Mouse (Mus musculus) liver, embryonic 16.5 days (tissue): ENCODE data around the gene Gh. TPM values are rescaled to one million over a fixed set of nuclear protein-coding genes. Genes with fewer than 3 reads are reported as not detected.

Experiments
- ATAC-seq: fragments of 200-750 bp; cut with Nextera tagmentation; 2 replicates; pipeline ENCODE4 v1.8.0; 2017; ENCODE audit warnings: low read depth, mild to moderate bottlenecking, moderate number of reproducible peaks, moderate library complexity
- H3K27ac ChIP-seq: fragments of 300-500 bp; sonication (generic); 2 replicates; pipeline ENCODE4 v1.5.1; 2014; ENCODE audit warnings: mild to moderate bottlenecking, low read length
- H3K27me3 ChIP-seq: fragments of 300-500 bp; sonication (generic); 2 replicates; pipeline ENCODE4 v1.6.1; 2014; ENCODE audit warnings: low read depth, low read length, mixed read lengths; ENCODE audit not compliant: control insufficient read depth, insufficient read depth
- H3K36me3 ChIP-seq: fragments of 300-500 bp; sonication (generic); 2 replicates; pipeline ENCODE4 v1.6.1; 2014; ENCODE audit warnings: mild to moderate bottlenecking; ENCODE audit not compliant: control insufficient read depth, insufficient read depth
- H3K4me1 ChIP-seq: fragments of 300-500 bp; sonication (generic); 2 replicates; pipeline ENCODE4 v1.6.1; 2014; ENCODE audit warnings: low read depth, low read length, mixed read lengths; ENCODE audit not compliant: control insufficient read depth
- H3K4me2 ChIP-seq: fragments of 300-500 bp; sonication (generic); 2 replicates; pipeline ENCODE4 v1.6.1; 2014; ENCODE audit warnings: low read depth, low read length, mixed read lengths
- H3K4me3 ChIP-seq: fragments of 300-500 bp; sonication (generic); 2 replicates; pipeline ENCODE4 v1.5.1; 2014; ENCODE audit warnings: low read depth, mild to moderate bottlenecking, low read length
- H3K9ac ChIP-seq: fragments of 300-500 bp; sonication (generic); 2 replicates; pipeline ENCODE4 v1.6.1; 2014; ENCODE audit warnings: low read depth, low read length
- H3K9me3 ChIP-seq: fragments of 300-500 bp; sonication (generic); replicated peaks from 2 replicates; pipeline ENCODE4 v1.6.1; 2016; ENCODE audit warnings: low read length; ENCODE audit not compliant: control insufficient read depth
- WGBS: fragments of 180-500 bp; shearing (Covaris S2); extraction: QIAGEN DNeasy Blood & Tissue Kit; methylation state at CpG from one replicate; pipeline ENCODE4 v1.1.7; 2014; ENCODE audit not compliant: insufficient replicate concordance; 5-methylcytosine and 5-hydroxymethylcytosine counted together
- polyA plus RNA-seq: library from polyadenylated mRNA; unstranded; fragments of >200 nt; fragmentation: Nextera tagmentation; extraction: Ambion mirVana; gene quantifications from 2 replicates; pipeline ENCODE4 v1.2.1, GENCODE M21; 2015

Gh gene
- polyA plus RNA-seq, 1 experiment from 2014 or later, result not detected

GRCm38 (mm10) chr11:106271131-106271793, 30.4 kb downstream of the Gh start:
- no peaks in the 10 kb centered on the region for H3K9me3 ChIP-seq
- peaks cover 44% of the 10 kb centered on the region for H3K4me1 ChIP-seq
- peak overlapping the region; percentile 67 for H3K4me2 ChIP-seq
- peaks cover 9% of the 10 kb centered on the region for H3K36me3 ChIP-seq
- no peaks in the 10 kb centered on the region for H3K27me3 ChIP-seq
- no peak for ATAC-seq
- H3K9ac ChIP-seq, result peak overlapping the region; percentile 90
- WGBS, result 40% methylated on average over 5 of the region's 5 CpGs
- H3K27ac ChIP-seq, result no peak overlapping the region
- peak overlapping the region; percentile 93 for H3K4me3 ChIP-seq

- 41% methylated on average over 3 of the region's 3 CpGs for WGBS
- ATAC-seq, result no peak
- H3K4me3 ChIP-seq, result no peak overlapping the region
- no peaks in the 10 kb centered on the region for H3K27me3 ChIP-seq
- no peak overlapping the region for H3K4me2 ChIP-seq
- peaks cover 30% of the 10 kb centered on the region for H3K36me3 ChIP-seq
- H3K4me1 ChIP-seq, result peaks cover 36% of the 10 kb centered on the region
- peak overlapping the region; percentile 23; the same call in 1 of the 2 replicates for H3K9ac ChIP-seq
- H3K9me3 ChIP-seq, result no peaks in the 10 kb centered on the region
- H3K27ac ChIP-seq, result no peak overlapping the region
Observed at GRCm38 (mm10) chr11:106269060-106269431, 32.6 kb downstream of the Gh start.

GRCm38 (mm10) chr11:106268326-106269059, 33.2 kb downstream of the Gh start:
- no peak overlapping the region for H3K27ac ChIP-seq
- no peak for ATAC-seq
- peaks cover 35% of the 10 kb centered on the region for H3K36me3 ChIP-seq
- no peaks in the 10 kb centered on the region for H3K9me3 ChIP-seq
- H3K27me3 ChIP-seq, result no peaks in the 10 kb centered on the region
- no peak overlapping the region for H3K4me3 ChIP-seq
- WGBS, result 62% methylated on average over 8 of the region's 8 CpGs
- 0 out of 2 replicates have a peak overlapping the region, but pooled peaks have one; percentile 23 for H3K9ac ChIP-seq
- peaks cover 34% of the 10 kb centered on the region for H3K4me1 ChIP-seq
- H3K4me2 ChIP-seq, result no peak overlapping the region

- 86% methylated on average over 5 of the region's 5 CpGs for WGBS
- ATAC-seq, result no peak
- Histone ChIP-seq H3K4me1 (peaks cover 30% of the 10 kb centered on the region), H3K9ac (no peak overlapping the region), H3K27ac (no peak overlapping the region), H3K36me3 (peaks cover 42% of the 10 kb centered on the region), H3K9me3 (no peaks in the 10 kb centered on the region), H3K27me3 (no peaks in the 10 kb centered on the region), H3K4me2 (no peak overlapping the region), H3K4me3 (no peak overlapping the region)
Observed at GRCm38 (mm10) chr11:106267871-106268270, 33.8 kb downstream of the Gh start.

GRCm38 (mm10) chr11:106267311-106267852, 34.3 kb downstream of the Gh start:
- H3K4me1 ChIP-seq, result peaks cover 30% of the 10 kb centered on the region
- H3K27ac ChIP-seq, result no peak overlapping the region
- 79% methylated on average over 15 of the region's 15 CpGs for WGBS
- no peaks in the 10 kb centered on the region for H3K9me3 ChIP-seq
- H3K27me3 ChIP-seq, result no peaks in the 10 kb centered on the region
- H3K9ac ChIP-seq, result no peak overlapping the region
- H3K4me3 ChIP-seq, result no peak overlapping the region
- peaks cover 46% of the 10 kb centered on the region for H3K36me3 ChIP-seq
- no peak for ATAC-seq
- no peak overlapping the region for H3K4me2 ChIP-seq

GRCm38 (mm10) chr11:106266431-106266830, 35.2 kb downstream of the Gh start:
- H3K4me2 ChIP-seq, result no peak overlapping the region
- no peak overlapping the region for H3K4me3 ChIP-seq
- H3K4me1 ChIP-seq, result peaks cover 27% of the 10 kb centered on the region
- ATAC-seq, result no peak
- H3K27me3 ChIP-seq, result no peaks in the 10 kb centered on the region
- H3K9ac ChIP-seq, result no peak overlapping the region
- H3K9me3 ChIP-seq, result no peaks in the 10 kb centered on the region
- peaks cover 56% of the 10 kb centered on the region for H3K36me3 ChIP-seq
- WGBS, result 87% methylated on average over 10 of the region's 10 CpGs
- H3K27ac ChIP-seq, result no peak overlapping the region

GRCm38 (mm10) chr11:106265570-106265969, 36.1 kb downstream of the Gh start:
- Histone ChIP-seq H3K4me2 (no peak overlapping the region), H3K27ac (no peak overlapping the region), H3K4me1 (peaks cover 22% of the 10 kb centered on the region), H3K9me3 (no peaks in the 10 kb centered on the region), H3K27me3 (no peaks in the 10 kb centered on the region), H3K9ac (no peak overlapping the region), H3K36me3 (peaks cover 63% of the 10 kb centered on the region), H3K4me3 (no peak overlapping the region)
- no peak for ATAC-seq
- 73% methylated on average over 4 of the region's 4 CpGs for WGBS

- no peak overlapping the region for H3K27ac ChIP-seq
- H3K4me1 ChIP-seq, result peaks cover 16% of the 10 kb centered on the region
- H3K4me2 ChIP-seq, result no peak overlapping the region
- 85% methylated on average over 15 of the region's 15 CpGs for WGBS
- H3K9ac ChIP-seq, result no peak overlapping the region
- peaks cover 63% of the 10 kb centered on the region for H3K36me3 ChIP-seq
- H3K9me3 ChIP-seq, result no peaks in the 10 kb centered on the region
- no peak for ATAC-seq
- no peak overlapping the region for H3K4me3 ChIP-seq
- H3K27me3 ChIP-seq, result no peaks in the 10 kb centered on the region
Observed at GRCm38 (mm10) chr11:106264988-106265387, 36.7 kb downstream of the Gh start.

GRCm38 (mm10) chr11:106263963-106264362, 37.7 kb downstream of the Gh start:
- no peak overlapping the region for H3K27ac ChIP-seq
- H3K4me1 ChIP-seq, result peaks cover 10% of the 10 kb centered on the region
- no peak for ATAC-seq
- no peaks in the 10 kb centered on the region for H3K9me3 ChIP-seq
- H3K36me3 ChIP-seq, result peaks cover 65% of the 10 kb centered on the region
- no peaks in the 10 kb centered on the region for H3K27me3 ChIP-seq
- H3K9ac ChIP-seq, result no peak overlapping the region
- no peak overlapping the region for H3K4me2 ChIP-seq
- WGBS, result 78% methylated on average over 9 of the region's 9 CpGs
- H3K4me3 ChIP-seq, result no peak overlapping the region
